Mouse (Mus musculus) c-Kit-positive CD71-positive TER-119-positive erythroid progenitor cells, embryonic 14.5 days (primary cell): ENCODE data around the gene Itpkc.

ENCODE experiments used
- DNase-seq: peaks from one replicate; pipeline ENCODE4 v3.0.0-alpha.2; 2013; ENCODE audit warnings: low spot score

Itpkc gene

DNA sequence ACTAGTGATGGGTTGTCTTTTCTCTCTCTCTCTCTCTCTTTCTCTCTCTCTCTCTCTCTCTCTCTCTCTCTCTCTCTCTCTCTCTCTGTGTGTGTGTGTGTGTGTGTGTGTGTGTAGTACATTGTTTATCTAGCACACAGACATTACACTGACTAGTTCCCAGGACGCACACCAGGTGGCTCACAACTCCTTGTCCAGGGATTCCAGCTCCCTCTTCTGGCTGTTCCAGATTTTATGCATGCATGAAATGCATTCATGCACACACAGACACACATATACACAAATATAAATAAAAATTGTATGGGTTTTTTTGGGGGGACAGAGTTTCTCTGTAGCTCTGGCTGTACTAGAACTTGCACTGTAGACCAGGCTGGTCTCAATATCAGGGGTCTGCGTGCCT is 9.1 kb upstream of the Itpkc start:
- no peak for DNase-seq

DNA sequence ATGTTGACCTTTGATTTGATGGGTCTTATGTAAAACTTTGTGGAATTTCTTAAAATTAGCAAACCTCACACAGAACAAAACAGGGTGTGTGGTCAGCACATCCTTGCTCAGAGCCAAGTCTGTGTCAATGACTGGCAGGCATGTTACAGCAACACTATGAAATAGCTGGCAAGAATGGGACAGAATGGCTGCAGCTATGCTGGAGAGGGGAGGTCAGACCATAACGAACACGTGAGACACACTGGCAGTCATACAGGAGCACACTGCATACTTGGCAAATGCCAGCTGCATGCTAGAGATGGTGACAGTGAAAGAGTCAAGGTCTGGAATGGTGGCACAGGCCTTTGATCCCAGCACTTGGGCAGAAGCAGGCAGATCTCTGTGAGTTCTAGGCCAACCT is 7.3 kb upstream of the Itpkc start:
- DNase-seq = no peak

DNA sequence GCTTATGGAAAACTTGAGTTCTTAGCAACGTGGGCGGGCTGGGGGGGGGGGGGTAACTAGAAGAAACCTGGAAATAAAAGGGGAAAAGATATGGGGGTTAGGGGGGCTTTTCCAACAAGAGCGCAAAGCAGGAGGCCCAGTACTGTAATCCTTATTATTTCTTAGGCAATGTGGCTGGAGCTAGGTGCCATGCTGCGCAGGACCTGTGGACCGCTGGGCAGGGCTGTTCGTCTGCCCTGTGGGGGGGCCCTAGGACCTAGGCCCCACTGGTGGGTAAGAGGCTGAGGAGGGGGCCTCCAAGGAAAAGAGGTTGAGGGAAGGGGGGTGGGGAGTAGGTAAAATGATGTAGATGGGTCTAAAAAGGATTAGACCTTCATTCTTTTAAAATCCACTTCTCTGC is 4.8 kb upstream of the Itpkc start:
- no peak for DNase-seq

DNA sequence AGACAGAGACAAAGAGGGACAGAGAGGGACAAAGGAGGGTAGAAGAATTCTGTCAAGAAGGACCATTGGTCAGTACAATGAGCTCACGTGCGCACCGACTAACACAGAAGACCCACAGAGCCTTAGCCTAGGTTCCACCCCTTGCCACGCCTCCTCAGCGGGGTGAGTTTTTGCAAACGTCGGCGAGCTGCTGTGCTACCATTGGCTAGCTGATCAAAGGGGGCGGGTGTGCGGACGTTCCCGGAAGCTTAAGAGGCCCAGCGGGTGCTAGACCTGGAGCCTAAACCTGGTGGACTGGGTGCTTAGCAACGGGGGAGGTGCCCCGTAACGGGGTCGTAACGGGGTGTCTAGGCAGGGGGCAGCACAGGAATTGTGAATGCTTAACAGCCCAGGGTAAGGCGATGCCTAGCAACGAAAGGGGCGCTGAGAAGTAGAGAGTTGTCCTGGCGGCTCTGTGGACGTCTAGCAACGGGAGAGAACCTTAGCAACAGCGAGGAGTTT is 4.4 kb upstream of the Itpkc start, which contains the start of gene Coq8b:
Coq8b (plus strand) TSS at position 243 of the 501 bp plus-strand sequence.
- peak; percentile 93 for DNase-seq

DNA sequence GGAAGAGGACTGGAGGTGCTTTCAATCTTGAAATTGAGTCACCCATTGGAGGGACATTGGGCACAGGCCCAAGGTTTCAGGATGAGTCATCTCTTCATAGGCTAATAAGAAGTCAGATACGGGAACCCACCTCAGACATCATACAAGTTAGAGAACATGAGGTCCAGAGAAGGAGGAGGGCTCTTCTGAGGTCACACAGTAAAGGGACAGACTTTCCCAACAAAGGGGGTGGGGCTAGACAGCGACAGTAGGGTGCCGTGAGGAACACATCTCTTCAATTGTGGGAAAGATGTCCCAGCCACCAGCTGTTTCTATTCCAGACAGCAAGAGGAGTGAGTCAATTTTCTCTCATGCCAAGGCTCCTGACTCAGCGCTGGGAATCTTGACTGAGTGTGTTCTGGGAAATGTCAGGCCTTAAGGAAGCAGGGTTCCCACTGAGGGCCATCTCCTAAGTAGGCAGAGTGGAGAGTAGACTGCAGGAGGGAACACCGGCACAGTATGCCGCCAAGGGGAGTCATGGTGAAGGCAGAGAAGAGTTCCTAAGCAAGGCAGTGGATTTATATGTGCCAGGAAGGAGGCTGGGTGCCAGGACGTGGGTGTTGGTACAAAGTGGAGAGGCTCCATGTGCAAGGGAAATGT is 3.4 kb upstream of the Itpkc start:
- DNase-seq = no peak

DNA sequence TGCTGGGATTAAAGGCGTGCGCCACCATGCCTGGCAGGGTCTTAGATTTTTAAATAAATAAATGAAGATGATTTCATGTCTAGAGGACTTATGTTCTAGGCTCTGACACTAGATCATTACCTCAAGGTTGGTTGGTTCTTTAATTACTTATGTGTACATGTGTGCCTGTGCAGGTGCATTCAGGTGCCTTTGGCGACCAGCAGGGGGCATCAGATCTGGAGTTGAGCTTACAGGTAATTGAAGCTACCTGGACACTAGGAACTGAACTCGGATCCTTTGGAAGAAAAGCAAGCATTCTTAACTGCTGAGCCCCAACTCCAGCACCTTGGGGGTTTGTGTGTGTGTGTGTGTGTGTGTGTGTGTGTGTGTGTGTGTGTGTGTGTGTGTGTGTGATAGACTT is 2.3 kb upstream of the Itpkc start:
- DNase-seq = no peak

DNA sequence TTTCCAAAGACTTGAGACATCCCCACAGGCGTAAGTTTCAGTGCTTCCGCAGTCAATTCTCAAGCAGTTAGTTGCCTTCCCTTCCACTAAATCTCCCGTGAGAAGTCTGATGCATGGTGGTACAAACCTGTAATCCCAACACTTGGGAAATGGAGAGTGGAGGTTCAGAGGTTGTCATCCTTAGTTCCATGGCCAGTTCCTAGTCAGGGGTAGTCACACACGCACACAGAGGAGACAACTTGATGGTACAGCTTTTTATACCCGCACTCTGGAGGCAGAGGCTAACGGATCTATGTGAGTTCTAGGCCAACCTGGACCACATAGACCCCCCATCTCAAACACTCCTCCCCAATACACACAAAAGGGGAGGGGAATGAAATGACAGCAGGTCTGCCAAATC is 404 bp upstream of the Itpkc start:
- DNase-seq = no peak

DNA sequence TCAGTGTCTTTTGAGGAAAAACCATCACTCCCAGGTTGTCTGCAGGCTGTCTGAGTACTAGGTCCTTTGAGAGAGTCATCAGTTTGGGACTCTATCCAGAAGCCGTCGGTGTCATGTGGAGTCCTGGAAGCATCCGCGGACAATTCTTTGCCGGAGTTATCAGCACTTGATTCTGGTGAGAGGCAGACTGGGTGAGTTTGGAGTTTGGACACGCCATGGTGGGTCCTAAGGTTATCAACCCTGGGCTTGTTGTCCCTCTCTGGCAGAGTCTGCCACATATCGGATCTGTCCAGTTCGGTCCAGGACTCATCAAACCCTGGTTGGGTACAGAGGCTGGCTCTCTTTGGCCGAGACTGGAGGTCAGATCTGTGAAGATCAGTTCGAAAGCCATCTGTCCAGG is 785 bp downstream of the Itpkc start:
- DNase-seq = peak; percentile 29

DNA sequence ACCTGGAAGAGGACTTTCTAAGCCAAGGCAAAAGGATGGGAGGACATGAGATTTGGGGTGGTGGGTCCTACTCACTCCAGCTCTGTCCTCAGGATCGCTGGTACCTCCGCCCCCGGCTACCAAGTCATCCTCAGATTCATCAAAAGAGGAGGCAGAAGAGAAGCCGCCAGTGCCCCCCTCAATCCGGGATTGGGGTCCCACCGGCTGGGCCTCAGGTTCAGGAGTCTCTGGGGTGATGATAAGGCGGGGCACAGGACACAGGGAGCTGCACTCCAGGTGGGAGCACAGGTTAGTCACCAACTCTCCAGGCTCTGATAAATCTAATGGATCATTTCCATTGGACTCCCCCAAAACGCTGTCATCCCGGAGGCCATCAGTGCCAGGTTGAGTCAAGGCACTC is 1.2 kb downstream of the Itpkc start:
- no peak for DNase-seq

DNA sequence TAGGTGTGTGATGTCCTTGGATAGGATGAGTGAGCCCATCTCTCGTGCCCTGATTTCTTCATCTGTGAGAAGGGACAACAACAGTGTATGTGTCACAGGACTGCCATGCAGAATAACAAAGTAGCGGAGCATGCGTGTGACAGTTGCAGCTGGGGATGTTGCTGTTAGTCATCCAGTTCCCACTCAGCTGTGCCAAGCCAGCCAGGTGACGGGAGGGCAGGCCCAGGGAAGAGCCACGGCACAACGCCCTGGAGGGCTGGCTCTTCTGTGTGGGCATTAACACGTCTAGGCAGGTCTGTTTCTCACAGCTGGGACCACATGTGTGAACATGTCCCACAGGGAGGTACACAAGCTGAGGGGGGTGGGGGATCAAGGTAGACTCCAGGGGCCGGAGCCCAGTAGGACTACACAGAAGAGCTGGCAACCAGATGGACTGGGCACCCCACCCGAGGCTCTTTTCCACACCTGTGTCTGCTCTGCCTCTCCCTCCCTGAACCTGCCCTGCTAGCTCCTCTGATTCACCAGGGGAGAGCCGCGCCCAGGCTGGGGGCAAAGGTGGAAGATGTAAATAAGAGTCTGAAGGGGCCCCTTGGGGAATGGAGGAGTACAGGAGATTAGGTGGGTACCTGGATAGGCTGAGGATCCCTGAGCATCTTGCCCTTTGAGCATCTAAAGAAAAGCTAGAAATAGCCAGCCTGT is 3.4 kb downstream of the Itpkc start:
- DNase-seq = no peak

DNA sequence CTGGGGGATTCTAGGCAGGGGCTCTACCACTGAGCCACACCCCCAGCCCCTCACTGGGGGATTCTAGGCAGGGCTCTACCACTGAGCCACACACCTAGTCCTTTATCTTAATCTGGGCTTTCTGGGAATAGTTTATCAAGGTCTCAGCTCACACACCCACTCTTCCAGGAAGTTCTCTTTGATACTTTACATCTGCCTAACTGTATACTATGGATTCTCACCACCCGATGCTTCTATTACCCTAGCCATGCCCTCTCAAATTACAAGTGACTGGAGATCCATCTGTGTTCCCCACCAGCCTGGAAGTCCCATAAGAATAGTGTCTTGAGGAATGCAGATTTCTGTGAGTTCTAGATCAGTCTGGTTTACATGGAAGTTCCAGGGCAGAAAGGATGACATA is 5.9 kb downstream of the Itpkc start:
- peak; percentile 64 for DNase-seq

DNA sequence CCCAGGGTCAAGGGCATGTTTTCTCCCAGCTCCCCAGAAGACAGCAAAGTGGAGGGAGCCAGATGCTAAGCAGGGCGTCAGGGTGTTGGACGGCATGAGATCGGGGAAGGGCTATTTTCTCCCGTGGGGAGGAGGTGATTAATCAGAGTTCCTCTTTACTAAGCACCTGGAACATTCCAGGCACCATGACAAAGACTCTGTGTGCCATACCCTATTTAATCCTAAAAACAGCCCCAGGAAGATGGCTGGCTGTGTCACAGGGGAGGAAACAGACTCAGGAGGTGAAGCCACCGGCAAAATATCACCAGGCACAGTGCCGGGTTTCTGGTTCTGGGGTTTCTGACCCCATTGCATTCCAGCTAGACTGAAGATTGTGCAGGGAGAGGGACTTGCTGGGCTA is 6.5 kb downstream of the Itpkc start:
- DNase-seq = no peak

DNA sequence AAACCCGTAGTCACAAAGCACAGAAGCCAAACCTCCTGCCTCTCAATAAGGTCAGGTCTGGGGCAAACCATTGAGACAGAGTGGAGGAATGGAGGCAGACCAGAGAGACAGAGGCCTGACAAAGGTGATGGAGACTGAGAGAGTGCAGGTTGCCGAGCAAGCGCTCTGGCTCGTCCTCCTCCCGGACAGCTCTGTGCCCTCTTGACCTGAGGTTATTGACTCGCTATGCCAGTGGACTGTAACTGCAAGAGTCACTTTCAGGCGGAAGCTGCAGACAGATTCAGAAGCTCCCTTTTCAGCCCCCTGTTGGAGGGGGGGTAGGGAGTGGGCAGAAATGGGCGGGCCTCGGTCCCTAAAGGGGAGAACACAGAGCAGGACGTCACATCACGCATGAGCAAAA is 8.5 kb downstream of the Itpkc start:
- DNase-seq = no peak

DNA sequence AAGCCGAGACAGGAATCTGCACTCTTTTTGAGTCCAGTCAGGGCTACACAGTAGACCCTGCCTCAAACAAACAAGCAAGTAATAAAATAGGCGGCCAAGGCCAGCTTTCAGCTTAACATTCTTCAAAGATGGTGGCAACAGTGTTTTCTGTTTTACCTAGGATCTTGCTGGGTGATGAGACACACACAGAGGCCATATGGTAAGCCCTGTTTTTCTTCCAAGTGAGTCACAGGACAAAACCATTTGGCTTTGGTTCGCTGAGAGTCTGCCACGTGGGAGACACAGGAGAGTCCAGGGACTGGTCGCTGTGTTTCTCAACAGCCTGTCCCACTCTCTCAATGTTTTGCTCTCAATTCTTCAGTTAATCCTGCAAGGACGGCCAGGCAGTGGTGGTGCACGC is 9.9 kb downstream of the Itpkc start:
- no peak for DNase-seq

DNA sequence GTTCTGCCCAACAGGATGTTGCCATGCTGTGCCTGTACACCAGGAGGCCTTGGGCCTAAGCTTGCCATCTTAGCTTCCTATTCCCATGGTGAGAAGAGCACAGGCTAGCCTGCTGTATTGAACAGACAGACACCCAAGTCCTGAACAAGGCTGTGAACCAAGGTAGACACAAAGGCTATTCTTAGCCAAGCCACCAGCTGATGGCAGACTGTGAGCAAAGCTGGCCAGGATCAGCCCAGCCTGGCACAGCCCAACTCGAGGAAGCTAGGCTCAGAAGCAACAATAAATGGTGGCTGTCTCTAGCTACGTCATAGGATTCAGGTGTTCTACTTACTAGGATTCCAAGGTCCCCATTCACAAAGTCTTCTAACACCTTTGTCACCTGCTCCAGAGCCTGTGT is 15.8 kb downstream of the Itpkc start:
- no peak for DNase-seq

DNA sequence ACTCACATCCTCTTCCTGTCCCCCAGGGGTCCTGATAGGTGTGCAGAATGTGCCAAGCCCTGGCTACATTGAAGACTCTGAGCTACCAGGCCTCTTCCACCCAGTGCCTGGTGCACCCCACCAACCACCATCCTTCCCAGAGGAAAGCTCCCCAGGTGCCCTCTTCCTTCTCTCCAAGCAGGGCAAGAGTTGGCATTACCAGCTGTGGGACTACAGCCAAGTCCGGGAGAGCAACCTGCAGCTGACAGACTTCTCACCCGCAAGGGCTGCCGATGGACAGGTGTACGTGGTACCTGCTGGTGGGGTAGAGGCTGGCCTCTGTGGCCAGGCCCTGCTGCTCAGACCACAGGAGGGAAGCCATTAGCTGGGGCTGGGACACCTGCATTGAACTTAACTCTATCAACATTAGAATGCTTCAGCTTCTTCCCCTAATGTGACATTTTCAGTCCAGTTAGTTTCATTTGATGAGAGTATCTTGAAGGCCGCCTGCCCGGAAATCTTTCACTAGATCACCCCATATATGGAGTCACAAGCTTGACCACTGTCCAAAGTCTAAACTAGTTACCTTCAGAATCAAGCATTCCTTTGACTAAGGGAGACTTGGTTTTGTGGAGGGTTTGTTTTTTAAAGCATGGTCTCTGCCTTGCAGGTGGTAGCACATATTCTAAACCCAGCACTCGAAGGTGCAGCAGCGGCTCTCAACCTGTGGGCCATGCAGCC is 24.6 kb downstream of the Itpkc start:
- DNase-seq = no peak

DNA sequence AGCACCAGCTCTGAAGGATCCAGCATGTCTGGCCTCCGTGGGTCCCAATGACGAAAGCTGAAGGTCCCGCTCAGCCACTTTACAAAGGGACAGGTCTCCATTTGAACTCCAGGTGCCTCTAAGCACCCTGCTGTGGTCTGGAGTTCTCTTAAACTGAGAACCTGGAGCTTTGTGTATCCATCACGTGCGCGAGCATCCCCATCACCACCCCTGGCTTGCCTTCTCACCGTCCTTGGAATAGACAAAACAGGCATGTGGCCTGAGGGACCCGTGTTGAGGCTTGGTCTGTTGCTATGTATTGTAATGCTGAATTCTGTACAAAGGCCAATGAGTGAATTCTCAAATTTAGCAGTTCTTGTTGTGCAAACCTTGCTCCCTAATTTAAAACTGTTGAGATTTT is 29.7 kb downstream of the Itpkc start:
- DNase-seq = no peak

DNA sequence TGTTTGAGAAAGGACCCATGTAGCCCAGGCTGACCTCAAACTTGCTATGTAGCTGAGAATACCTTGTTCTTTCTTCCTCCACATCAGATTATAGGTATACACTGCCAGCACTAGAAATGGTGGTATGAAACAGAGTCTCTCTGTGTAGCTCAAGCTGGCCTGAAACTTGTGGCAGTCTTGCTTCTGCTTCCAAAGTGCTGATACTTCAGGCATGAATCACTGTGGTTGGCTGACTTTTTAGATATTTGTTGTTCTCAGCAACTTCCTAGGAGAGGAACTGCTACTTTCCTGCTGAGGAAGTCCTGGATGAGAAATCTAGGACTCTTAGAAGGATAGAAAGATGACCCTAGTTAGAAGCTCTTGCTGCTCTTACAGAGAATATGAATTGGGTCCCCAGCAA is 30.1 kb downstream of the Itpkc start:
- no peak for DNase-seq

DNA sequence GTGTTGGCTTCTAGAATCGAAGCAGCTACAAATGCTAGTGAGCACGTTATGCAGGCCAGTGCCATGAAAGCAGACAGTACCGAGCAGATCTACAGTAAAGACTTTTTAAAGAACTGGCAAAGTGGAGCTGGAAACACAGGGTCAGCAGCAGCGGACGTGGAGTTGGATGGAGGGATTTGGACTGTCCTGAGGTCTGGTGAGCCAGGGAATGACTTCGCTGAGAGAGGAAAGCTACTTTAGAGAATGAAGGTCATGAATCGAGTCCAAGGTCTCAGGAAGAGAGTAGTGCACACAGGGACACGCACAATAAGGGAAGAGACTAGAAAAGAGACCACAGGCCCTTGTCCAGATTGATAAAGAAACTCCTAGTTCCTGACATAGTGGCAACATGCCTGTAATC is 30.8 kb downstream of the Itpkc start:
- no peak for DNase-seq

DNA sequence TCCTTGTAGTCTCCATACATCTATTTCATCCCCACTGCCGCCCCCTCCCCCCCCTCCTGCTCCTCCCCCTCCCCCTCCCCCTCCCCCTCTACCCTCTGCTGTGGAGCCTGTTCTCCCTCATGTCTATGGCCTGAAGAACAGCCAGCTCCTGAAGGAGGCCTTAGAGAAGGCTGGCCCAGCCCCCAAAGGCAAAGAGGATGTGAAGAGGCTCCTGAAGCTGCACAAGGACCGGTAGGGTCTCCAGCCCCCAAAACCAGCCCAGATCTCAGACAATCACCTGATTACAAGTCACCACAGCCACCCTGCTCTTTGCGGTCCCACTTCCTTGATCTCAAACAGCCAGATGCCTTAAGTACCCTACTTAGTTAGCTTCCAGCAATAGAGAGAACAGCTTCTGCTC is 31.3 kb downstream of the Itpkc start:
- DNase-seq = no peak

DNA sequence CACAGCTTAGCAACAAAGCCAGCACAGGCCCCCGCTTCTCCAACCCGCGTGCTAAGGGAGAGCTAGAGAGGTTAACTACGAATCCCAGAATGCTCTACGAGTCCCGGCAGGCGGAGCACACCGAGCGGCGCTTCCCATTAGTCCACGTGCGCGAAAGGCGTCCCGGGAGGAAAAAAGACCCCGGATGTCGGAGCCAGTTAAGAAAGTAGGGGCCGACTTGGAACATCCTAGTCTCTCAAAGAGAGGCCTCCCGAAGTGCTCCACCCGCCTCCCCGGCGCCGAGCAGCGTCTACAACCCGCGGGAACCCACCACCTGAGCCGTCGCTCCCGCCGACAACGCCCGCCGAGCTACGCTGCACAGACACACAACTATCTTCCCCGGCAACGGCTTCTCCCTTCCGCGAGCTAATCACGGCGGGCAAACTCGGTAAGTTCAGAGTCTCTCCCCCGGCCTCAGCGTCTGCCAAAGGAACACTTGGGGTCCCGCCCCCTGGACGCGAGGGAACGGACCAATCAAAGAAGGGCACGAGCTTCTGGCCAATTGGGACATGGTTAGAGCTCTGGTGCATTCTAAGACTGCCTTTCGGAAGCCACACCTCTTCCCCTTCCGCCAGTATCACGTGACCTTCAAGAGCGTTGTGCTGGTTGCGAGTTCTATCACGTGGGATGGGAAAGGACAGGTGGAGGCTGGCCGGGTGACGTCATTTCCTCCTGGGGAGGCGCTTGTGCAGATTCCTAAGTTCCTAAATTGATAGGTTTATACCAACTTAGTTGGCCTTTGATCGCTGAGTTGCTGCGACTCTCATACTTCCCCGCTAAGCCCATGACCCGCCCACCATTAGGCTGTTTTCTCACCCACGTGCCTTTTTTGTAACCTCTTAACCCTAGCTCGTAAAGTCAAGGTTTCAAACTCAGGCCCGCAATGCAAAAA is 32.5 kb downstream of the Itpkc start, which contains the start of the genes BC024978 and Snrpa:
BC024978 (plus strand) TSS at position 101 of the 931 bp plus-strand sequence.
Snrpa (minus strand) TSS at position 591 of the 931 bp plus-strand sequence.
- peak; percentile 99 for DNase-seq

DNA sequence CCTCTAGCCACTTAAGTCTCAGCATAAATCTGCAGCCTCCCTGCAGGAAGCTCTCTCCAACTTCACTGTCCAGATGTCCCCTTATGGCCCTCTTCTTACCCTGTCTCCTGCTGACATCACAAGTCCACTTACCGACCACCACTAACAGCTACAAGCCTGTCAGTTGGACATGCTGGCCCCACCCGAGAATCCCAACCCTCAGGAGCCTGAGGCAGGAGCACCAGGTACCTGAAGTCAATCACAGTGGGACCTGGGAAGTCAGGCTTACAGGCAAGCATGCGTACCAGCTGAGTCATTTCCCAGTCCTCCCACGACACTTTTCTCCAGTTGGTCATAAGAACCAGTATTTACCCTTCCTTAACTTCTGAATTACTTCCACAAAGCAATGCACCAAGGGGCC is 34.7 kb downstream of the Itpkc start:
- DNase-seq = no peak
